In genomic region chr3:156563353-156563752, GRCm38 (mm10) we compare ENCODE assay signal across 8 mouse cellular contexts. TPM values are rescaled to one million over a fixed set of nuclear protein-coding genes. Genes with fewer than 3 reads are reported as not detected.
DNase-seq lines count a peak whose midpoint lies in the region; ATAC-seq lines count a peak whose summit lies in the region.

No protein-coding gene starts in this region.

- WGBS in kidney, embryonic 14.5 days, result 7% methylated on average over 3 of the region's 3 CpGs
- WGBS in embryonic facial prominence, embryonic 10.5 days, result 20% methylated on average over 3 of the region's 3 CpGs
- WGBS in forebrain, embryonic 16.5 days, result 8% methylated on average over 3 of the region's 3 CpGs
- WGBS in midbrain, embryonic 15.5 days, result 7% methylated on average over 3 of the region's 3 CpGs

- no peaks in the 10 kb centered on the region for H3K36me3 ChIP-seq in kidney, embryonic 14.5 days (ENCODE audit: control insufficient read depth, insufficient read depth, low read length)
- no peaks in the 10 kb centered on the region for H3K36me3 ChIP-seq in embryonic facial prominence, embryonic 10.5 days (replicated peaks)
- H3K36me3 ChIP-seq in forebrain, embryonic 16.5 days (ENCODE audit: control insufficient read depth, insufficient read depth), result no peaks in the 10 kb centered on the region
- H3K36me3 ChIP-seq in midbrain, embryonic 15.5 days (replicated peaks), result no peaks in the 10 kb centered on the region

- no peak overlapping the region for H3K9ac ChIP-seq in kidney, embryonic 14.5 days (ENCODE audit: low read depth, low read length)
- peak overlapping the region; percentile 63; the same call in 1 of the 2 replicates for H3K9ac ChIP-seq in forebrain, embryonic 16.5 days (replicated peaks; ENCODE audit: low read depth, low read length)
- peak overlapping the region; percentile 82 for H3K9ac ChIP-seq in midbrain, embryonic 15.5 days

- H3K4me2 ChIP-seq in kidney, embryonic 14.5 days (replicated peaks; ENCODE audit: low read depth, low read length), result peak overlapping the region; percentile 91
- H3K4me2 ChIP-seq in forebrain, embryonic 16.5 days (ENCODE audit: low read length), result peak overlapping the region; percentile 76
- H3K4me2 ChIP-seq in midbrain, embryonic 15.5 days, result peak overlapping the region; percentile 71

- H3K9me3 ChIP-seq in kidney, embryonic 14.5 days (ENCODE audit: control insufficient read depth, low read length), result no peaks in the 10 kb centered on the region
- no peaks in the 10 kb centered on the region for H3K9me3 ChIP-seq in embryonic facial prominence, embryonic 10.5 days
- H3K9me3 ChIP-seq in forebrain, embryonic 16.5 days (ENCODE audit: control insufficient read depth, low read length), result no peaks in the 10 kb centered on the region
- H3K9me3 ChIP-seq in midbrain, embryonic 15.5 days, result no peaks in the 10 kb centered on the region

- peaks cover 9% of the 10 kb centered on the region; the same call in 1 of the 2 replicates for H3K4me1 ChIP-seq in kidney, embryonic 14.5 days (ENCODE audit: control insufficient read depth, insufficient read depth, low read length)
- peaks cover 25% of the 10 kb centered on the region for H3K4me1 ChIP-seq in embryonic facial prominence, embryonic 10.5 days
- H3K4me1 ChIP-seq in forebrain, embryonic 16.5 days (replicated peaks; ENCODE audit: control insufficient read depth, insufficient read depth, low read length), result peaks cover 22% of the 10 kb centered on the region
- H3K4me1 ChIP-seq in midbrain, embryonic 15.5 days, result peaks cover 21% of the 10 kb centered on the region; the same call in 1 of the 2 replicates

- peak overlapping the region; percentile 64 for H3K4me3 ChIP-seq in kidney, embryonic 14.5 days (ENCODE audit: low read length)
- peak overlapping the region; percentile 76; the same call in 1 of the 2 replicates for H3K4me3 ChIP-seq in embryonic facial prominence, embryonic 10.5 days
- peak overlapping the region; percentile 73 for H3K4me3 ChIP-seq in forebrain, embryonic 16.5 days (replicated peaks; ENCODE audit: low read length)
- peak overlapping the region; percentile 68 for H3K4me3 ChIP-seq in midbrain, embryonic 15.5 days

- 0 out of 2 replicates have a peak, but pooled peaks have one; percentile 2 for ATAC-seq in kidney, embryonic 14.5 days (ENCODE audit: low FRiP score, low TSS enrichment)
- ATAC-seq in forebrain, embryonic 16.5 days, result no peak
- ATAC-seq in midbrain, embryonic 15.5 days (replicated peaks), result no peak

- H3K27me3 ChIP-seq in kidney, embryonic 14.5 days (ENCODE audit: control insufficient read depth, insufficient read depth, low read length), result peaks cover 14% of the 10 kb centered on the region
- H3K27me3 ChIP-seq in embryonic facial prominence, embryonic 10.5 days (replicated peaks; ENCODE audit: low read depth, poor library complexity, severe bottlenecking), result peaks cover 54% of the 10 kb centered on the region
- H3K27me3 ChIP-seq in forebrain, embryonic 16.5 days (replicated peaks; ENCODE audit: control insufficient read depth, insufficient read depth, low read length), result no peaks in the 10 kb centered on the region
- H3K27me3 ChIP-seq in midbrain, embryonic 15.5 days (replicated peaks), result no peaks in the 10 kb centered on the region

- H3K27ac ChIP-seq in kidney, embryonic 14.5 days (ENCODE audit: low read depth, low read length), result no peak overlapping the region
- H3K27ac ChIP-seq in embryonic facial prominence, embryonic 10.5 days (replicated peaks), result no peak overlapping the region
- H3K27ac ChIP-seq in forebrain, embryonic 16.5 days (ENCODE audit: low read length), result peak overlapping the region; percentile 37
- peak overlapping the region; percentile 98 for H3K27ac ChIP-seq in midbrain, embryonic 15.5 days

- no peak for DNase-seq in kidney, adult 11 months
- DNase-seq in embryonic facial prominence, embryonic 10.5 days (ENCODE audit: low spot score), result peak; percentile 7
- no peak for DNase-seq in thymus, postnatal 25 days
- no peak for DNase-seq in T-cell, adult 2 months (ENCODE audit: low spot score)
- no peak for DNase-seq in urinary bladder, postnatal 25 days (ENCODE audit: low spot score)

RNA-seq across cellular contexts. Expression of gene Negr1, which starts 1.8 kb away (rescaled TPM):
- 12.2 and 12.4 TPM in 2 replicates for polyA plus RNA-seq in kidney, embryonic 14.5 days (2014; fragmentation: Nextera tagmentation; extraction: Ambion mirVana)
- polyA plus RNA-seq in embryonic facial prominence, embryonic 10.5 days (2016; fragmentation: Nextera tagmentation; extraction: Ambion mirVana), result 2.7 and 3.6 TPM in 2 replicates
- polyA plus RNA-seq in forebrain, embryonic 16.5 days (2015; fragmentation: Nextera tagmentation; extraction: Ambion mirVana), result 38.1 and 44.7 TPM in 2 replicates
- 68.8 and 69.4 TPM in 2 replicates for polyA plus RNA-seq in midbrain, embryonic 15.5 days (2015; fragmentation: Nextera tagmentation; extraction: Ambion mirVana)

Comparison
In these comparisons a context has a peak if more than half of its experiments do, and no peak if none do; other contexts are left out.
1. H3K27ac ChIP-seq: peak in forebrain, embryonic 16.5 days (single experiment) and midbrain, embryonic 15.5 days (single experiment); none in kidney, embryonic 14.5 days (single experiment) and embryonic facial prominence, embryonic 10.5 days (single experiment).
2. Peak in every context shown above with its lines, with median percentiles within 50 percentile points of each other: H3K4me2 ChIP-seq and H3K4me3 ChIP-seq.